Mouse (Mus musculus): ENCODE data around the gene Secisbp2l. TPM values are rescaled to one million over a fixed set of nuclear protein-coding genes. Genes with fewer than 3 reads are reported as not detected.
A peak's percentile ranks its signal among the peaks of the same experiment; 100 is the strongest.

Gene Secisbp2l
- polyA plus RNA-seq, 2 experiments, result 2.5 to 3.7 TPM

DNA sequence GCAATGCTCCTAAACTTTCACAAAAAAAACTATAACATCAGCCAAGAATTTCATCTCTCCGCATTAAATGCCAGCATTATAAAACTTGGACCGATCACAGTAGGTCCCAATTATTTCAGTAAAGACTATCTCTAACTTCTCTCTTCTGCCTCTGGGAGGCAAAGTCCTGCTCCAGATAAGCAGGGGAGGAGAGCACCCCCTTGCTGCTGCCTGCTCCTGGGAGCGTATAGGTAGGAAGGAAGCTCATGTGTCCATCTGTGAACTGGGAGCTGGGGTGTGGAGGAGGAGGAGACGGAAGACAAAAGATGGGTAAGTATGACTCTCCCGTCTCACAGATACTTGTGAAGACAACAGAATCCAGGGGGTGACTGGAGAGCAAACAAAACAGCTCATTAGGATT, 44.0 kb downstream of the Secisbp2l start:
- no peak for TF ChIP-seq EP300 (IDR thresholded peaks at IDR 0.05; ENCODE audit: low read depth)
- no peak for TF ChIP-seq CTCF (IDR thresholded peaks at IDR 0.05; ENCODE audit: low read depth)
- no peak for DNase-seq (ENCODE audit: low read depth in 3 of 3, low spot score in 3 of 3)
- no peak overlapping the region for H3K4me3 ChIP-seq (ENCODE audit: insufficient read depth in 1 of 2, low read depth in 2 of 2, low read length in 2 of 2)
- H3K4me1 ChIP-seq (replicated peaks; ENCODE audit: control insufficient read depth in 2 of 2, insufficient read depth in 2 of 2, low read length in 1 of 2), result peaks cover 4 to 7% of the 10 kb centered on the region in 2 experiments; a peak in 3 of 4 replicates
- no peaks in the 10 kb centered on the region for H3K27me3 ChIP-seq (ENCODE audit: control insufficient read depth, insufficient read depth, low read length)
- no peak overlapping the region for H3K27ac ChIP-seq
- H3K9me3 ChIP-seq (ENCODE audit: control insufficient read depth, low read length), result no peaks in the 10 kb centered on the region
- WGBS (ENCODE audit: insufficient replicate concordance), result 73% methylated on average over 5 of the region's 5 CpGs
- no peak overlapping the region for H3K9ac ChIP-seq (replicated peaks)
- no peaks in the 10 kb centered on the region; the same call in none of the 2 replicates for H3K36me3 ChIP-seq (replicated peaks; ENCODE audit: control insufficient read depth, insufficient read depth, low read depth)
- ATAC-seq (ENCODE audit: insufficient read depth), result no peak
- no peak overlapping the region for H3K4me2 ChIP-seq (ENCODE audit: low read depth)

DNA sequence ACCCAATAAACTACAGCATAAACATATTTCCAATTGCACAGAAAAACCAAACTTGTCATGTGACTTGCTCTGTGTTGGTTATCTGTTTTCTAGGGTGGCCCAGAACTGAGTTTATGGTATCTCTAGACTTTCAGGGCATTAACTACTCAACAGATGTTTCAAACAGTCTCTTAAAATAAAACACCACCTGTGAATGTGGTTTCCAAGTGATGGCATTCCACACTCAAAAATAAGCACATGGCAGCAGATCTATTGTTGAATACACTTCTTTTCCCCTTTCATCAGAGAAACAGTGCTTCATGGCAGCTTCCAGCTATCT, 46.7 kb downstream of the Secisbp2l start:
- ATAC-seq (ENCODE audit: insufficient read depth) (peak; percentile 53; the same call in 1 of the 2 replicates), DNase-seq (ENCODE audit: low read depth in 3 of 3, low spot score in 3 of 3) (peak in 2 of 3 experiments; percentile 10 to 13)
- peaks cover 4 to 7% of the 10 kb centered on the region in 2 experiments; a peak in 3 of 4 replicates for H3K4me1 ChIP-seq (replicated peaks; ENCODE audit: control insufficient read depth in 2 of 2, insufficient read depth in 2 of 2, low read length in 1 of 2)
- no peaks in the 10 kb centered on the region for H3K9me3 ChIP-seq (ENCODE audit: control insufficient read depth, low read length)
- no peaks in the 10 kb centered on the region; the same call in 1 of the 2 replicates for H3K36me3 ChIP-seq (replicated peaks; ENCODE audit: control insufficient read depth, insufficient read depth, low read depth)
- TF ChIP-seq EP300 (IDR thresholded peaks at IDR 0.05; ENCODE audit: low read depth) (peak; percentile 73), CTCF (IDR thresholded peaks at IDR 0.05; ENCODE audit: low read depth) (no peak)
- H3K27me3 ChIP-seq (ENCODE audit: control insufficient read depth, insufficient read depth, low read length), result peaks cover 7% of the 10 kb centered on the region
- H3K27ac ChIP-seq, result no peak overlapping the region
- no peak overlapping the region for H3K4me3 ChIP-seq (ENCODE audit: insufficient read depth in 1 of 2, low read depth in 2 of 2, low read length in 2 of 2)
- H3K4me2 ChIP-seq (ENCODE audit: low read depth), result no peak overlapping the region
- no peak overlapping the region for H3K9ac ChIP-seq (replicated peaks)

DNA sequence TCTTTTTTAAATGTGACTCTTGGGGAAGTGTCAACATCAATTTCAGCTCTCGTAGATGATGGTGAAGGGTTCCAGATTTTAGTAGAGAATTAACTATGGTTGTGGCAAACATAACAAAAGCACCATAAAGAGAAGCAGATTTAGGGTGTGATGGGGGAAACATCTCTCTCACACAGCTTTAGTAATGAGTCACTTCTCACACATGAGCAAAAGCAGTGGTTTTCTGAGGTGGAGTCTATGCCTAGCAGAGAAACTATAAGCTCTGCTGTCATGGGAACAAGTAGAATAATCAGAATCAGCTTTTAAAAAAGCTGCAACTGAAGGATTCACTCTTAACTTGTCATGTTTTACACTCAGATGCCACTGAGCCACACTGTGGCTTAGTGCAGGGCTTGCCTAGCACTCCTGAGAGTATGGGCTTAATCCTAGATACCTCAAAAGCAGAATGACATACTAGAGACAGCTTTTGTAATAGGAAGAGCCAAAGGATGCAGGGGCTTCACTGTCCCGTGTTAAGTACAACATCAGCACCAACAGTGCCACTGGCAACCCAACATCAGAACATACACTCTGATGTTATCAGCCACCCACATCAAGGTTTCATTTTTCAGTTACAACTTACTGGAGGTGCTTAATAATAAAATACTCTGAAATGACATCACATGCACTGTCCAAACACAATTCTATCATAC, 47.2 kb downstream of the Secisbp2l start:
- peaks cover 4 to 7% of the 10 kb centered on the region in 2 experiments; a peak in 3 of 4 replicates for H3K4me1 ChIP-seq (replicated peaks; ENCODE audit: control insufficient read depth in 2 of 2, insufficient read depth in 2 of 2, low read length in 1 of 2)
- no peak for TF ChIP-seq EP300 (IDR thresholded peaks at IDR 0.05; ENCODE audit: low read depth)
- no peak for TF ChIP-seq CTCF (IDR thresholded peaks at IDR 0.05; ENCODE audit: low read depth)
- H3K27ac ChIP-seq, result no peak overlapping the region
- DNase-seq (ENCODE audit: low read depth in 3 of 3, low spot score in 3 of 3) (no peak), ATAC-seq (ENCODE audit: insufficient read depth) (no peak)
- no peaks in the 10 kb centered on the region for H3K9me3 ChIP-seq (ENCODE audit: control insufficient read depth, low read length)
- H3K4me2 ChIP-seq (ENCODE audit: low read depth), result no peak overlapping the region
- no peaks in the 10 kb centered on the region; the same call in 1 of the 2 replicates for H3K36me3 ChIP-seq (replicated peaks; ENCODE audit: control insufficient read depth, insufficient read depth, low read depth)
- no peak overlapping the region for H3K4me3 ChIP-seq (ENCODE audit: insufficient read depth in 1 of 2, low read depth in 2 of 2, low read length in 2 of 2)
- H3K27me3 ChIP-seq (ENCODE audit: control insufficient read depth, insufficient read depth, low read length), result peaks cover 9% of the 10 kb centered on the region
- H3K9ac ChIP-seq (replicated peaks), result no peak overlapping the region
- WGBS (ENCODE audit: insufficient replicate concordance), result 43% methylated on average over 2 of the region's 2 CpGs

DNA sequence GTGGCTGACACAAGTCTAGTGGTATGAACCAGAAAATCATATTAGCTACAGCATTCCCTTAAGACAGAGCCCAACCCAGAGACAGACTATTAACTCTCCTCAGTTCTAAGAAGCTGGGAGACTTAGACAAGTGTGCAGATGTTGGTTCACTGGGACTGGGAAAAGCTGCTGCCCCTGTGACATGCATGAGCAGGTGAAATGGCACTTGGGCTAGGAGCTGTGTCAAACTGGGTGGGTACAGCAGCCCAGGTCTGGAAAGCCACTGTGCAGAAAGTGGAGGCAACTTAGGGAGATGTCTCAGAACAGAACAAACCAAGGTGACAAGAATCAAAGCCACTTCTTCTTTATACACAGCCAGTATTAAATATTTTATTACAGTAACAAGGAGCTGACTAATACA, 47.9 kb downstream of the Secisbp2l start:
- Histone ChIP-seq H3K4me1 (replicated peaks; ENCODE audit: control insufficient read depth in 2 of 2, insufficient read depth in 2 of 2, low read length in 1 of 2) (peaks cover 4 to 7% of the 10 kb centered on the region in 2 experiments; a peak in 3 of 4 replicates), H3K4me2 (ENCODE audit: low read depth) (no peak overlapping the region), H3K4me3 (ENCODE audit: insufficient read depth in 1 of 2, low read depth in 2 of 2, low read length in 2 of 2) (no peak overlapping the region), H3K36me3 (replicated peaks; ENCODE audit: control insufficient read depth, insufficient read depth, low read depth) (no peaks in the 10 kb centered on the region), H3K27ac (no peak overlapping the region), H3K9ac (replicated peaks) (no peak overlapping the region), H3K27me3 (ENCODE audit: control insufficient read depth, insufficient read depth, low read length) (peaks cover 12% of the 10 kb centered on the region), H3K9me3 (ENCODE audit: control insufficient read depth, low read length) (no peaks in the 10 kb centered on the region)
- ATAC-seq (ENCODE audit: insufficient read depth) (no peak), DNase-seq (ENCODE audit: low read depth in 3 of 3, low spot score in 3 of 3) (no peak)
- TF ChIP-seq CTCF (IDR thresholded peaks at IDR 0.05; ENCODE audit: low read depth) (no peak), EP300 (IDR thresholded peaks at IDR 0.05; ENCODE audit: low read depth) (no peak)

DNA sequence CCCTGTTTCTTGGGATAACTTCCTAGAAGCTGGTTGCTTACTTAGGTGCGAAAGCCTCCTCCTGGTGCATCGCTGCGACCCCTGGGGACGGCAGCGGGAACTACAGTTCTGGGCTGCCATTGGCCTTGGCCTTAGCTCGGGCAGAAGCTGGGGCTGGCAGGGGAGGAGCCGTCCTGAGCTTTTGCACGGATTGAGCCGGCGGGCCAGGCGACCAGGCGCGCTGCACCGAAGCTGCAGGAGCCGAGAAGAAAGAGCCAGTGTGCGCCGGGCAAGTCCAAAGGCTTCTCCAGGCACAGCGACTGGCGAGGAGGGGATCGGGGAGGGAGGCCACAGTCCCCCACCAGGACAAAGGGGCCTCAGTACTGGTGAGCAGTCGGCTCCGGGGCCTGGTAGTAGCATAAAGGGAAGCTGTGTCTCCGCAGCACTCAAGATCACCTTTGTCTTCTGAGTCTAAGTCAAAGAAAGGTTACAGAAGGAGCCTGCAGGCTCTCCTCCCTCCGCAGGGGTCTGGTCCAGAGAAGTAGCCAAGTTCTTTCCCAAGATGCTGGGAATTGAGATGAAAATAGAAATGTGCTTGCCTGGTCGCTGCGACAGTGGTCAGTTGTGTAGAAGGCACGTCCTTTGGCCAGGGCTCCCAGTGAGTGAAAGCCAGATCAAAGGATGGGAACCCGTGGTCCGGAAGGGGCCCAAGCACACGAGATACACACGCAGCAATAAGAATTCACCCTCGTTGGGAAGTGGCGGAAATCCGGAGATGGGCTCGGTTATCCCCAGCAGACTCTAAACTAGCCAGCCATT, 50.7 kb downstream of the Secisbp2l start:
- Histone ChIP-seq H3K27ac (no peak overlapping the region), H3K4me3 (ENCODE audit: insufficient read depth in 1 of 2, low read depth in 2 of 2, low read length in 2 of 2) (peak overlapping the region; percentile 37 to 39), H3K27me3 (ENCODE audit: control insufficient read depth, insufficient read depth, low read length) (peaks cover 12% of the 10 kb centered on the region), H3K9ac (replicated peaks) (0 out of 2 replicates have a peak overlapping the region, but pooled peaks have one; percentile 18), H3K4me1 (replicated peaks; ENCODE audit: control insufficient read depth in 2 of 2, insufficient read depth in 2 of 2, low read length in 1 of 2) (peaks cover 4 to 7% of the 10 kb centered on the region in 2 experiments; a peak in 3 of 4 replicates), H3K4me2 (ENCODE audit: low read depth) (peak overlapping the region; percentile 53), H3K36me3 (replicated peaks; ENCODE audit: control insufficient read depth, insufficient read depth, low read depth) (no peaks in the 10 kb centered on the region), H3K9me3 (ENCODE audit: control insufficient read depth, low read length) (no peaks in the 10 kb centered on the region)
- ATAC-seq (ENCODE audit: insufficient read depth) (peak; percentile 65), DNase-seq (ENCODE audit: low read depth in 3 of 3, low spot score in 3 of 3) (peak; percentile 42 to 52 (median 50))
- 8% methylated on average over 35 of the region's 35 CpGs for WGBS (ENCODE audit: insufficient replicate concordance)
- TF ChIP-seq EP300 (IDR thresholded peaks at IDR 0.05; ENCODE audit: low read depth) (no peak), CTCF (IDR thresholded peaks at IDR 0.05; ENCODE audit: low read depth) (peak; percentile 95)
